Mouse (Mus musculus) forelimb bud, embryonic 11.5 days (tissue): Measurements from ENCODE around the gene Adh6b.
"Not testable (repeated sequence)": the region's sequence is repeated elsewhere in the genome, so short reads cannot be mapped to it uniquely, and the experiment has no call there.

ENCODE experiments used
- DNase-seq: peaks from one replicate; pipeline ENCODE4 v3.0.0-alpha.2; 2012; ENCODE audit warnings: low read depth, low spot score

The Adh6b gene

GRCm38 (mm10) chr3:138360721-138361120 lies 19.1 kb downstream of the Adh6b start:
- DNase-seq, result no peak

GRCm38 (mm10) chr3:138362920-138363319 lies 21.3 kb downstream of the Adh6b start:
- DNase-seq, result no peak

GRCm38 (mm10) chr3:138366181-138366580 lies 24.6 kb downstream of the Adh6b start:
- no peak for DNase-seq

- no peak for DNase-seq
Measured at GRCm38 (mm10) chr3:138369546-138369945, 28.0 kb downstream of the Adh6b start.

- DNase-seq, result not testable (repeated sequence)
Measured at GRCm38 (mm10) chr3:138370289-138370688, 28.7 kb downstream of the Adh6b start.

DNA sequence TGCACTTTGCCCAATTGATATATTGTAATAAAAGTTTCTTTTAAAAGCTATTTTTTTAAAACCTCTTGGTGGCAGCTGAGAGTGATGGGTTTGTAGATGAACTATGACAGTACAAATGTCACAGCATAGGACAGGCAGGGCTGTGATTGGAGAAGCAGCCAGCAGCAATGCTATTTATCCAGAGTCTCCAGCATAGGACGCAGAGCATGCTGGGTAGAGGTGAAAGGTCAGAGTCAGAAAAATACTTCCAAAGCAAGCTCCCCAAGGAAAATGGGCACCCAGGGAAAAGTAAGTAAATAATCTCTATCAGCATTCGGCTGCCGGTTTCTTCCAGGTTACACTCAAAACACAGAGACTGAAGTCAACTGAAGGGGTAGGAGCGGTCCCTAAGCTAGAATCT lies 32.3 kb downstream of the Adh6b start:
- DNase-seq, result no peak

DNA sequence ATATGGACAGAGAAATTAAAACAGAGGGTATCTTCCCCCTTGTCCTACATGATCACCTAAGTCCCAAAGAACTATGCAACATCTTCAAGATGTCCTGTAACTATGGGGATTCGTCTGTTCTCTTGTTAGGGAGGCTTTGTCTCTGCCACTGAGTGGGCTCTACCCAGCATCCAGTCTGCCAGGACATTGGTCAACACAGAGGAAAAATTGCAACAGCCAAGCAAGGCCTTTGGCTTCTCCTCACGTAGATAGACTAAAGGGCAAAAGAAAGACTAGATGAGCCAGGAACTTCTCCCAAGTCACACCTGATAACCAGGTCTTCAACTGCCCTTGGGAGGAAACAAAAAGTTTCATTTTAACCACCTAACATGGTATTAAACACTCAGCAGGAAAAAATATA lies 33.6 kb downstream of the Adh6b start:
- no peak for DNase-seq

- peak; percentile 6 for DNase-seq
Measured at GRCm38 (mm10) chr3:138381133-138381532, 39.6 kb downstream of the Adh6b start.

DNA sequence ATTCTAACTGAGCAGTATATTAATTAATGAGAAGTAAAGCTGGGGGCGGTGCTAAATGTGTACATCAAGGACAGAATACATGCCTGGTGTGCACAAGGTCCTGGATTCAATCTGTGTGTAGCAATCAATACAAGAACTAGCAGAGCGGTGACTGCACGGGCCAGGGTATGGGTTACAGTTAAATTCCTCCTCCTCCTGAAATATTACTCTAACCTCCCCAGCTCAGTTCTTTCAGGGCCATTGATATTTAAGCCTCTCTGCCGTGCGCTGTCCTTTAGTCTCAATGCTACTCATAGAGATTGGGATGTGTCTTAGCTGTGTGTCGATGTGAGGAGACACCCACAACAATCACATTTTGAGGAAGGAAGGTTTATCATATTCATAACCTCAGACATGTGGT lies 45.6 kb downstream of the Adh6b start:
- no peak for DNase-seq

DNA sequence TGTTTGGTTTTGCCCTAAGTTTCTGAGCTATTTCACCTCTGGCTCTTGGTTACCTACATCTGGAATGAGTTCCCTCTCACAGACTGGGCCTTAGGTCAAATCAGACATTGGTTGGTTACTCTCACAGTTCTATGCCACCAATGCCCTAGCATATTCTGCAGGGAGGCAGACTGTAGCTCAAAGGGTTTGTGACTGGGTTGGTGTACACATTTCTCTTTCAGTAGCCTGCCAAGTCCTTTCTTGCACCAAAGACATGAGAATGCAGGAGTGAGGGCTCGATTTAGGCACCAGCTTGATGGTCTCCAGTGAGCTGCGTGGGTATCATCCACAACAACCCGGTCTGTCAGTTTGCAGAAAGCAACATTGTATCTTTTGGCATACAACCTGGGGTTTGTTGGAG lies 63.3 kb downstream of the Adh6b start:
- DNase-seq, result no peak

- peak; percentile 31 for DNase-seq
Measured at GRCm38 (mm10) chr3:138405341-138405740, 63.8 kb downstream of the Adh6b start.

DNA sequence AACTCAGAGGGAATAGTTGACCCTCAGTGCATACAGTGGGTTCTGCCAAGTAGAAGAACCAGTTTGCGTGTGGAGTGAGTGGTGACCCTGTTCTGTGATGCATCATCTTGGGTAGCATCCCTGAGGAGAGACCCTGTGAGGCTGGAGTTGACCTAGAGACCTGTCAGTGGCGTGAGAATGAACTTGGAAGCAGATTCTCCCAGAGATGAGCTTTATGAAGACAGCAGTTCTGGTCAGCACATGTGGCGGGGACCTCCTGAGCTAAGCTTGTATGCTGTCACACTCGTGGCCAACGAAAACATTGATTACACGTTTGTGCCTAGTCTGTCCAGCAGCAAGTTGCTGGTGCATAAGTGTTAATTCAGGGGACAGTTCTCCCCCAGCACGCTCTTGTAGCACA lies 64.3 kb downstream of the Adh6b start:
- no peak for DNase-seq

GRCm38 (mm10) chr3:138407920-138408319 lies 66.3 kb downstream of the Adh6b start:
- no peak for DNase-seq
